Mouse (Mus musculus) thymus, adult 2 months (tissue): ENCODE results near the gene Dpf1. TPM values are rescaled to one million over a fixed set of nuclear protein-coding genes. Genes with fewer than 3 reads are reported as not detected.

Experiments
- DNase-seq: peaks from one replicate; pipeline ENCODE4 v3.0.0; 2021
- H3K27ac ChIP-seq: fragments of 200-500 bp; 2 replicates; pipeline ENCODE4 v1.5.1; 2012; ENCODE audit warnings: low read length, control low read depth; ENCODE audit not compliant: control insufficient read depth, insufficient read depth
- H3K27me3 ChIP-seq: fragments of 200-500 bp; 2 replicates; pipeline ENCODE4 v1.6.1; 2012; ENCODE audit warnings: mild to moderate bottlenecking, low read length, moderate library complexity, mixed read lengths; ENCODE audit not compliant: control insufficient read depth, insufficient read depth
- H3K36me3 ChIP-seq: fragments of 200-500 bp; 2 replicates; pipeline ENCODE4 v1.6.1; 2012; ENCODE audit warnings: mild to moderate bottlenecking, low read length, moderate library complexity; ENCODE audit not compliant: control insufficient read depth, insufficient read depth
- H3K4me1 ChIP-seq: fragments of 200-500 bp; replicated peaks from 2 replicates; pipeline ENCODE4 v1.6.1; 2012; ENCODE audit warnings: low read length; ENCODE audit not compliant: control insufficient read depth, insufficient read depth
- H3K4me3 ChIP-seq: fragments of 200-500 bp; 2 replicates; pipeline ENCODE4 v1.5.1; 2012; ENCODE audit warnings: mild to moderate bottlenecking, low read length, control low read depth, moderate library complexity; ENCODE audit not compliant: control insufficient read depth, insufficient read depth
- CTCF ChIP-seq: fragments of 200-500 bp; IDR thresholded peaks from 2 replicates; pipeline ENCODE4 v1.5.1; 2012; ENCODE audit warnings: mild to moderate bottlenecking, control low read depth, low read length, moderate library complexity, borderline replicate concordance; ENCODE audit not compliant: control insufficient read depth, poor library complexity, insufficient read depth; ENCODE audit errors: extremely low read depth
- POLR2A ChIP-seq: fragments of 200-500 bp; IDR thresholded peaks from 2 replicates; pipeline ENCODE4 v1.6.1; 2012; ENCODE audit warnings: mild to moderate bottlenecking, low read length, control low read depth, moderate library complexity; ENCODE audit not compliant: control insufficient read depth, poor library complexity, insufficient read depth; ENCODE audit errors: extremely low read depth
- WGBS: fragments of 180-500 bp; shearing (Covaris S2); methylation state at CpG from one replicate; pipeline ENCODE4 v1.1.7; 2018; 5-methylcytosine and 5-hydroxymethylcytosine counted together
- polyA plus RNA-seq: library from polyadenylated mRNA; depleted of rRNA; stranded (reverse); fragments of >200 nt; gene quantifications from 2 replicates; pipeline ENCODE4 v1.2.3, GENCODE M21; 2012

The Dpf1 gene
- polyA plus RNA-seq, 1 experiment = 1.8 TPM

GRCm38 (mm10) chr7:29316137-29316734 lies 12.5 kb downstream of the Dpf1 start:
- H3K27ac ChIP-seq = no peak overlapping the region
- WGBS = 80% methylated on average over 17 of the region's 17 CpGs
- TF ChIP-seq POLR2A = no peak
- no peak for TF ChIP-seq CTCF

GRCm38 (mm10) chr7:29316976-29317375 lies 13.2 kb downstream of the Dpf1 start:
- TF ChIP-seq POLR2A (no peak), CTCF (0 out of 2 replicates have a peak, but pooled peaks have one; percentile 38)
- H3K27me3 ChIP-seq = no peaks in the 10 kb centered on the region
- H3K27ac ChIP-seq = no peak overlapping the region
- H3K4me3 ChIP-seq = no peak overlapping the region
- no peaks in the 10 kb centered on the region for H3K36me3 ChIP-seq
- WGBS = 4% methylated on average over 10 of the region's 10 CpGs
- peaks cover 55% of the 10 kb centered on the region for H3K4me1 ChIP-seq
- peak; percentile 52 for DNase-seq

More at GRCm38 (mm10) chr7:29316137-29316734, 12.5 kb downstream of the Dpf1 start:
- no peaks in the 10 kb centered on the region for H3K27me3 ChIP-seq
- no peak for DNase-seq
- peaks cover 55% of the 10 kb centered on the region for H3K4me1 ChIP-seq
- H3K36me3 ChIP-seq = no peaks in the 10 kb centered on the region
- H3K4me3 ChIP-seq = no peak overlapping the region

- H3K4me3 ChIP-seq = no peak overlapping the region
Observed at GRCm38 (mm10) chr7:29317558-29317957, 13.8 kb downstream of the Dpf1 start.

GRCm38 (mm10) chr7:29318115-29318911 lies 14.6 kb downstream of the Dpf1 start:
- Histone ChIP-seq H3K27me3 (no peaks in the 10 kb centered on the region), H3K27ac (no peak overlapping the region), H3K36me3 (no peaks in the 10 kb centered on the region), H3K4me3 (no peak overlapping the region), H3K4me1 (peaks cover 47% of the 10 kb centered on the region)
- WGBS = 10% methylated on average over 18 of the region's 18 CpGs
- DNase-seq = peak; percentile 44
- no peak for TF ChIP-seq CTCF
- no peak for TF ChIP-seq POLR2A

More at GRCm38 (mm10) chr7:29317558-29317957, 13.8 kb downstream of the Dpf1 start:
- H3K27me3 ChIP-seq = no peaks in the 10 kb centered on the region
- peak; percentile 65 for DNase-seq
- H3K27ac ChIP-seq = no peak overlapping the region
- 0% methylated on average over 2 of the region's 2 CpGs for WGBS
- TF ChIP-seq POLR2A (no peak), CTCF (no peak)
- H3K36me3 ChIP-seq = no peaks in the 10 kb centered on the region
- peaks cover 53% of the 10 kb centered on the region for H3K4me1 ChIP-seq

GRCm38 (mm10) chr7:29319337-29320307 lies 15.9 kb downstream of the Dpf1 start:
- peaks cover 41% of the 10 kb centered on the region for H3K4me1 ChIP-seq
- H3K4me3 ChIP-seq = no peak overlapping the region
- TF ChIP-seq POLR2A (no peak), CTCF (no peak)
- no peaks in the 10 kb centered on the region for H3K36me3 ChIP-seq
- 16% methylated on average over 19 of the region's 19 CpGs for WGBS
- H3K27ac ChIP-seq = peak overlapping the region; percentile 38; the same call in 1 of the 2 replicates
- DNase-seq = peak; percentile 46
- no peaks in the 10 kb centered on the region for H3K27me3 ChIP-seq

GRCm38 (mm10) chr7:29327087-29327486 lies 23.3 kb downstream of the Dpf1 start:
- Histone ChIP-seq H3K27me3 (no peaks in the 10 kb centered on the region), H3K36me3 (no peaks in the 10 kb centered on the region), H3K4me1 (no peaks in the 10 kb centered on the region), H3K4me3 (no peak overlapping the region), H3K27ac (no peak overlapping the region)
- no peak for DNase-seq
- TF ChIP-seq POLR2A = no peak
- TF ChIP-seq CTCF = no peak
- 93% methylated on average over 6 of the region's 6 CpGs for WGBS
